Mouse (Mus musculus) olfactory bulb, adult 2 months (tissue): ENCODE measurements around the gene Soat1.

Experiments
- CTCF ChIP-seq: fragments of 200-500 bp; IDR thresholded peaks from 2 replicates; pipeline ENCODE4 v1.5.1; 2012; ENCODE audit warnings: low read depth, mild to moderate bottlenecking, low read length, moderate library complexity; ENCODE audit not compliant: insufficient read depth
- POLR2A ChIP-seq: fragments of 200-500 bp; IDR thresholded peaks from 2 replicates; pipeline ENCODE4 v1.6.1; 2012; ENCODE audit warnings: mild to moderate bottlenecking, low read depth, low read length, moderate library complexity; ENCODE audit not compliant: insufficient read depth

DNA sequence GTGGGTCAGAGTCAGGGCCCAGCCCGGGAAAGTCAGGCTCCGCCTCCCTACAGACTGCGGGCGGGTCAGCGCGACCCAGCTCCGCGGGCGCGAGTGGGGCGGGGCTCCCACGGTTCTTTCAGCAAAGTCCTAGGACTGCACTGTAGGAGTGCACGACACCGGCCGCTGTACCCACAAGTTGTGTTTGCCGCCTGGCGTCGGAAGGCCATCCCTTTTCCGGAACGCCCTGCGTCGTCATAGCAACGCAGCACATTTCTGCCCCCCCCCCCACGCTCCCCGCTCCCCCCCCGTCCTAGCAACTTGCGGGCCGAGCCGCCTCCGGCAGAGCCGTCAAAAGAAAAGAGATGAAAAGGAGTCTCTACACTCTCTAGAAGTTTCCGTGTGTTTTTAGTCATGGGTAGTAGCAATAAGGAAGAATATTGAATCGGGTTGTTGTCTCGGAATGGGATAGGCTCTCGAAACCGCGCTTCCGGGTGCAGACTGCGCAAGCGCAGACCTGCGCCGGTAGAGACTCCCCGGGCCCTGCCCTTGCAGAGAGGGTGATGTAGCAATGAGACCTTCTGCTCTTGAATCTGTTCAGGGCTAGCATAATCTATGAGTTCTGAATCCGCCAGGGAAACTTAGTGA is 53.3 kb downstream of the Soat1 start, which contains the start of gene Axdnd1:
- no peak; the same call in 1 of the 2 replicates for TF ChIP-seq POLR2A
- TF ChIP-seq CTCF, result no peak
